Mouse (Mus musculus) neutrophil, adult 5-6 weeks (primary cell): Measurements from ENCODE around the gene Dph7. TPM values are rescaled to one million over a fixed set of nuclear protein-coding genes. Genes with fewer than 3 reads are reported as not detected.
A peak's percentile ranks its signal among the peaks of the same experiment; 100 is the strongest.

Experiments
- ATAC-seq: fragments of 151-379, 151-347 bp; 2 replicates; pipeline ENCODE4 v1.8.0; 2017; ENCODE audit warnings: mild to moderate bottlenecking, moderate TSS enrichment; ENCODE audit not compliant: insufficient number of reproducible peaks, poor library complexity, low FRiP score, severe bottlenecking; ENCODE audit errors: extremely low read depth
- total RNA-seq: library from RNA; stranded (forward); fragments of 200-1000 nt; gene quantifications from 2 replicates; pipeline ENCODE4 v1.2.3, GENCODE M21; 2017

The Dph7 gene
- 10.1 and 11.3 TPM in 2 replicates for total RNA-seq

DNA sequence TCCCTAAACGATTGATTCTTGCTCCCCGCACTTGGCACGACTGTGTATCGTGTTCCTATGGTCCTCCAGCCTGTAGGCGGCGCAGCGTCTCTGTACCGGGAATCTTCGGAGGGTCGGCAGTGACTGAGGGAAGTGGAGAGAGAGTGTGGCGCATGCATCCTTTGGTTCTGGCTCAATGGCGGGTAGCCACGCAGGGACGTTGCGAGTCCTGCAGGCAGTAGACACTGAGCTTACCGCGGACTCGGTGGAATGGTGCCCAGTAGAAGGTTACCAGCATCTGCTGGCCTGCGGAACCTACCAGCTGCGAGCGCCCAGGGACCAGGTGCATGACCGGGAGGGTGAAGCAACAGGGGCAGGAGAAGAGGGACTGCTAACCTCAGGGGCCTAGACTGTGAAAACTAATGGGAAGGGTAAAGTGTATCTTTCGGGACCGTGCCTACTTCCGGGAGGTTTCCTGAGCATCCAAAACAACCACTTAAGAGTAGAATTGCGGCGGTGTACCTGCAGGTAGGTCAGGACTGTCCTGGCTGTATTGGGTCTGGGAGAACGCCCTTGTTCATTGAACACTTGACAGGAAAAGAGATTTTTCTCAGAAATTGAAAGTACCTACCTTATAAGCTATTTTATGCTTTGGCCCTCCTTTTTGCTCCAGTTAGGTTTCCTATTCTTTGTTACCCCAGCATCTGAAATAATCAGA, at the start of gene Dph7:
Gene Dph7 (plus strand): TSS at position 97 of the 697 bp plus-strand sequence.
- ATAC-seq, result peak; percentile 96

DNA sequence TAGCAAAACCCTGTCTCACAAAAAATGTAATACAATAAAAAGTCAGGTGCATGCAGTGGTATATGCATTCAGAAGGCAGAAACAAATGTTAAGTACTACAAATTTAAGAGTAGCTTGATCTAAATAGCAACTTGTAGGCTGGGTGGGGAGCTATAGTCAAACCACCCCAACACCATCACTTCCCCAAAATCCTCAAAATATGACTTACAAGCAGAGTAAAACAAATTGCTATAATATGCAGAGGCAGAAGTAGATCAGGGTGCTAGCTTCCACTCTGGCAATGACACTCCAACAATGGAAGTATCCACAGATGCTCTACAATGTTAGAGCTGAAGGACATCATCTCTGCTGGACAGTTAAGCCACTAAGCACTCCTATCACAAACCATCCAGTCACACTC, 49.6 kb upstream of the Dph7 start:
- ATAC-seq, result no peak

DNA sequence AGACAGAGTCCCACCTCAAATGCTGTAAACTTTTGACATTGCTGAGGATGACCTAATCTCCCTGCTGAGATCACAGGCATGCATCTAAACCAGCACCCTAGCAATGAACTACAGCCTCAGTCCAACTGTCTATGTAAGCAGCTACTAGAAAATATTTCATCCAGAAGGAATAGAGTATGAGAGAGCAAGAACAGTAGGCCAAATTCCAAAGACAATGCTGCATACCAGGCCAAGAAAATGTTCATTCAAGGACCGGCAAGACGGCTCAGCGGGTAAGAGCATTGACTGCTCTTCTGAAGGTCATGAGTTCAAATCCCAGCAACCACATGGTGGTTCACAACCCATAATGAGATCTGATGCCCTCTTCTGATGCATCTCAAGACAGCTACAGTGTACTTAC, 47.4 kb upstream of the Dph7 start:
- no peak for ATAC-seq

DNA sequence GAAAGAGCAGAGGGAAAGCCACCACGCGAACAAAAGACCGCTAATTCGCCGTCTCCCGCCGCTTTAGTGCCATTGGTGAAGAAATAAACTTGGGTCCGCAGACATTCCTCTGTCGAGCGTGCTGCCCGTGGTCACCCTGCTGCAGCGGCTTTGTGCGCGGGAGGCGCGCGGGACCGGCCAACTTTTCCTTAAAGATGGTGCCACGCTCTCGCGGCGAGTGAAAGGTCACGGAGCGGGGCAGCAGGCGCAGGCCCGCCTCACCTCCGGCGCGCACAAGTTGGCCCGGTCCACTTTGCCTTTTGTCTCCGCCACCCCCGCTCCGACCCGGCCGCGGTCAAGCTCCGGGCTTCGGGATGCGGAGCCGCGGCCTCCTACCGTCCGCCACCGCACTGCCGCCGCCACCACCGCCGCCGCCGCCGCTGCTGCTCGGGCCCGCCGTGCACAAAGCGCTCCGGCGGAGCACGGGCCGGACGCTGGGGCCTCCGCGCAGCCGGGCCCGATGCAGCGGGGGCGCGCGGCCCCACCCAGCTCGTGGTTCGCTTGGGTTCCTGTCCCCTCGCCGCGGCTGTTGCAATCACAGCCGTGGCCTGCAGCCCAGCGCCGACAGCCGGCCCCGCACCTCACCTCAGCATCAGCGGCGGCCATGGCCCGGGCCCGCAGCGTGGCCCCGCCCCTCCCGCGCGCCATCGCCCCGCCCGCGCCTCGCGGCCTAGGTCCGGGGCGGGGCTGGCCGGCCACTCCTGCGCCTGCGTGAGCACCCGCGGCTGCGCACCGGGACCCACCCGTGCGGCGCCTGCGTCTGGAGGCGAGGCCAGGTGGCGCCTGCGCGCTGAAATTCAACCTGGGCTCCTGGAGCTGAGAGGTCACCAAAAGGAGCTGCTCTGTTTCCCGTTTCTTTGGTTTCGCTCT, 43.0 kb upstream of the Dph7 start, which contains the start of gene Ehmt1:
Gene Ehmt1 (minus strand): TSS at position 685 of the 909 bp plus-strand sequence.
- peak; percentile 91 for ATAC-seq

DNA sequence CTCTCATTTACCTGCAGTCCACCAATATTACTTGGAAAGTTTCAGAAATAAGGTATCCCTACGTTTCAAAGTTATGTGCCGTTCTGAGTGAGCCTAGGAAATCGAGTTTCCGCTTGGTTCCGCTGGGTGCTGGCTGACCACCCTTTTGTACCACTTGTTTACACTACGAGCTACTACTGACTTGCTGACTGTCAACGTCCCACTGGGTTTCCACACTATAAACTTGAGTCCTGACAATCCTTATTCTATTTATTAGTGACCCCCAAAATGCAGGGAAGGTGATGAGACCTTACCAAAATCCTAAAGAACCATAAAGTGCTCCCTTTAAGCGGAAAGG, 42.4 kb upstream of the Dph7 start:
- peak; percentile 14; the same call in 1 of the 2 replicates for ATAC-seq

DNA sequence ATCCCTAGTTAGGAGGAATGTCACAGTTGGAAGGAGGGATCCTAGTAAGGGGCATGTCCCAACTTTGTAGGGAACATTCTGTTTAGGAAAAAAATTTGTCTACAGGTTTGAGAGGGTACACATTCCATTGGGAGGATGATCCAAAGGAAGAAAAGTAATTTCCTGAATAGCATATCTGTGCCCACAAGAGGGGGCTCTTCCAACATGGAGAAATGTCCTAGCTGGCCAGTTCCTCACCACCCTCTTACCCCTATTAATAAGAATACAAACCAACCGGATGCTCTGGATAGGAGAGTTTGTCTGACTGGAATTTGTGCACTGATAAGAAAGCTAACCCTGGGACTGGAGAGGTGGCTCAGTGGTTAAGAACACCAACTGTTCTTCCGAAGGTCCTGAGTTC, 38.6 kb upstream of the Dph7 start:
- no peak for ATAC-seq

DNA sequence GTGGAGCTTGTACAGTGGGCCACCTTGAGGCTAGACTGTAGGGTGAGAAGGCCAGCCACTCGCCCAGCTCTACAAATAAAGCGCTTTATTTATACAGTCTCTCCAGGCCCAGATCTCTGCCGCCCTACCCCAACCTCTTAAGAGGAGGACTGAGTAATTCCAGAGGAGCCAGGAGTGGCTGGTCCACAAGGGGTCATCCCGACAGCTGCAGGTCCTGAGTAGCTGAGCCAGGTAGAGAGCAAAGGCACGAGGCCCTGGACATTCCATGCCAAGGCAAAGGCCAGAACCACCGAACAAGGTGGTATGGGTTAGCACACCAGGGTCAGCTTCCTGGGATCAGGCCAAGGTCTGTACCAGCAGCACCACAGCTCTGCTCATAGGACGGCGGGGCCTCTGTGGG, 36.9 kb upstream of the Dph7 start:
- ATAC-seq, result no peak

DNA sequence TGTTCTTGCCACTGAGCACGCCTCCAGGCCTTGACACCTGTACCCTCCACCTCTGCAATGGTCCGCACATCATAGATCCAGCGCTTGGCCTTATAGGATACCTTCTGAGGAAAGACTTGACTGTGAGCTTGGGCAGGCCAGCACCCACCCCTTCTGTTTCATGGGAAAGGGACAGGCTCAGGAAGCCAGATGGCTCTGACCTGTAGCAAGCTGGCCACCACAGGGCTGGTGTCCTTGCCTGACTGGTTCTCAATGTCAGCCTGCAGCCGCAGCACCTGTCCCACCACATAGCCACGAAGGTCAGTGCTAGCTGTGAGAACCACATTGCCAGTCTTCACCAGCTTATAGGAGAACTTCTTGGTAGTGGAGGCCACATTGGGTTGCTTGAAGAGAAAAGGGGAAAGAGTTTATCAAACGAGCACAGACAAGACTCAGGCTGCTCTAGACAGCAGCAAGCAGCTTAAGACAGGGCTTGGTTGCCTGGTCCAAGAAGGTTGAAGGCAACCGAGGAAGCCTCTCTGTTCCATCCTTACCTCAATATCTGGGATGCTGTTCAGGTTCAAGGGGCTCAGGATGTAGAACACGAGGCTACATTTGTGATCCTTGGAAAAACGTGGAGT, 35.7 kb upstream of the Dph7 start:
- no peak for ATAC-seq

DNA sequence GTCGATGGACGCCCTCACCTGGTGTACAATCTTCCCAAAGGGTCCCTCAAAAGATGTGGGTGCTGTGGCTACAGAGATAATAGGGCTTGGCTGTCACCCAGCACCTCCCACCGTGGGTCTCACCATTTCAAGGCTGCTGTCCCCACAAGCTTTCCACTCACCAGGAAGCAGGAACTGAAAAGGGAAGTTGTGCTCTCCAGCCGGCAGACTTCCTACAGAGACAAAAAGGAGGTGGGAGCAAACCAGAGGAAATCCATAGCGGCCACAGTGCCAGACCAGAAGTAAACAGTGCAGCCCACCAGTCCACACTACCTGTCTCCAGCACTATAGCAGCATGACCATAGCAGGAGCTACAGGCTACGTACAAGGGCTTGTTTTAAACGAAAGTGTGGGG, 35.2 kb upstream of the Dph7 start:
- no peak for ATAC-seq

DNA sequence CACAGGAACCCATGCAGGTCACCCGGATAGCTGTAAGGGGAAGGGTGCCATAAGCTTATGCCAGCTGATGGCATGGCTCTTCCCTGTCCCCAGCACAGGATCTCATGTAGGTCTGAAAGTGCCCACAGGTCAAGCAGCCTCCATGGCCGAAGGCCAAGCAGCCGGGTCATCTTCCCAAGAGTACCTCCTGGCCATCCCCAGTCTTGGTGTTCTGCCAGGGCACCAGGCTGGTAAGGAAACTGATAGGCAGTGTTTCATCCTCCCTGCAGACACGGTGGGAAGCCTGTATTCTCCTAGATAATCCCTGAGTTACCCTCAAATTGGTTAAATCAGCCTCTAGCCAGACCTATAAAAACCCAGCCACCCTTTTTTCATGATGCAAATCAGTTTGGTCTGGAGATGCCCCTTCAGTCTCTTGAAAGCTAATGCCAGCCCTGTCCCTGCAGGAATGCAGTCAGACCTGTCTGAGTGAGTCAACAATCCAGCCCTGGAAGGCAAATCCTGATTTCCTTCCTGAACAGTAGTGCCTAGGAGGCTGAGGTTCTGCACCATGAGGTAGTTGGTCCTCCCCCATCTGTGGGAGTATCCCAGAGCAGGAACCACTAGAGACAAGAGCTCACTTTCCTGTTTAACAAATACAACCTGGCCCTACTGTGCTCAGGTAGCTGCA, 34.3 kb upstream of the Dph7 start:
- ATAC-seq, result no peak

DNA sequence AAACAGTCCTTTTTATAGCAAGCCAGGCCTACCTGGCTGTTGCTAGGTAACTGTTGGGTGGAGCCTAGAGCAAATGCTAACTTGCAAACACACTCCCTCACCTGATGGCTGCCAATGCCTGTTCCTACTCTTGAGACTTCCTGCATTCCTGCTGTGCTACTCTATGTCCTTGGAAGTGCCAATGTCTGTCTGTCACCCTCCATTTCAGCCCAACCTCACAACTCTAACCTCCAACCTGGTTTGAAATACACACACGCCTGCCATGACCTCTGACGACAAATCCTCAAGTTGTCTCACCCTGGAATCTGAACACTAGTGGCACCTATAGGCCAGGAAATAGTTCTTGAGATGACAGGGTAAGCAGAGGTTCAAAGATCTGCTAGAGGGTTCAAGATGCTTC, 33.1 kb upstream of the Dph7 start:
- ATAC-seq, result no peak

DNA sequence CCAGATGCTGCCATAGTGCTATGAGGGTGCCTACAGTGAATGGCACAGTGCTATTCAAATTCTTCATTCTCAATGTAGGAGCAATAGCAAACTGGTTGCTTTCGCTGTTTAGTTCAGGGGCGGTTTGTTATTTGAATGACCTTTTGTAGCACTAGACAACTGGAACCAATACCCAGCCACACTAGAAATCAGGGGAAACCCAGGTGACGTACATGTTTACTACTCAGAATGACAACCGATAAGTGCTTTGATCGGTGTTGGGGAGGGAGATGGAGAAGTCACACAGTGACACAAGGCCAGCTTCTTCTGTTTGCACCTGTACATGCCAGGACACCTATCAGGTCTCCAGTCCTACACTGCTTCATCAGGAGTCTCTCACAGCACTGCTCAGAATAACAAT, 32.6 kb upstream of the Dph7 start:
- no peak for ATAC-seq

DNA sequence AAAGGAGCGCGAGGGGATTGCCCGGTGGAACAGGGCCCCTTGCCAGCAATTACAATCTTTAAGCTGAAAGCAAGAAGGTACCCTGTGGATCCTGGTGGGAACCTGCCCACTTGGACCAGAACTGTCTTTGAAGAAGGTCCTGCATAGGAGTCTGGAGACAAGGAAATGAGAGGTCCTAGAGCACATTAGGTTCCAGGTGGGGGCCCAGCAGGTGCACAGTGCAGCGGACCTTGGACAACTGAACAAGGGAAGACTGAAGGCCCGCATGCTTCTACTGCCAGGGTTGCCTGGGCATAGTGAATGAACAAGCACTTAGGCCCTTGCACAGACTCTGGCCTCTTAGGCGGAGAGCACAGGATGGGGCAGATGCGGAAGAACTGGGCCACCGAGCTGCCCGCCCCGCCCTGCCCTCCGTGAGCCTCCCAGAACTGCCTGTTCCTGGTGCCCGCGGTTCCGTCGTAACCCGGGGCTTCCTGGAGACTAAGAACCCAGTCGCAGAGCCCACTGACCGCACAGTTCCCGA, 27.7 kb upstream of the Dph7 start:
- ATAC-seq, result peak; percentile 29; the same call in 1 of the 2 replicates

DNA sequence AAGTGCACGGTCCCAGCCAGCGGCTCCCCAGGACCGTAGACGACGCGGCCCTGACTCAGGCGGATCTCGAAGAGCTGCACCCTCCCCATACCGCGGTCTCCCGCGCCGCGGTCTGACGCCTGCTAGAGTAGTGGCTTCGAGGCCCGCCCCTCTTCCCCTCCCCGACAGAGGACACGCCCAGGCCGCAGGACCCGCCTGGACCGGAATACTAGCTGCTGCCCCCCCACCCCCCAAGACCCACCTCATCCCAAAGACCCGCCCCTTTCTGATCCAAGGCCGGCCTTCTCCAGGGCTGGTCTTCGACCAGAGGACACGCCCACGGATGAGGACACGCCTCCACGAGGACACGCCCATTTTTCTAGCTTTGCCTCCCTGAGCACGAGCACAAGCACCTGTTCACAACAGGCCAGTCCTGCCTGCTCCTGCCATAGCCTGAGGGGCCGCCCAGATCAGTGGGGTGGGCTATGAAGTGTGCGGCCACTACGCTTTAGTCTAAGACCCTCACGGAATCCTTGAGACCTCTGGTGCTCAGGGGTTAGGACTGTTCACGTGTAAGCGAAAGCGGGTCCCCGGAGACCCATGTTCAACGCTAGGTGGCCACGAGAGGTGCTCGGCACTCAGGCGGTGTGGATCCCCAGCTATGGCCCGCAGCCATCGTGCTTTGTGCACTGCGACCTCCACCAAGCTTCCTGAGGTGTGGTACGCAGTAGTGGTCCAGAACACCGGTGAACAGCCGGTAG, 27.0 kb upstream of the Dph7 start, which contains the start of gene Arrdc1:
Gene Arrdc1 (minus strand): TSS at position 196 of the 740 bp plus-strand sequence.
- peak; percentile 87 for ATAC-seq

DNA sequence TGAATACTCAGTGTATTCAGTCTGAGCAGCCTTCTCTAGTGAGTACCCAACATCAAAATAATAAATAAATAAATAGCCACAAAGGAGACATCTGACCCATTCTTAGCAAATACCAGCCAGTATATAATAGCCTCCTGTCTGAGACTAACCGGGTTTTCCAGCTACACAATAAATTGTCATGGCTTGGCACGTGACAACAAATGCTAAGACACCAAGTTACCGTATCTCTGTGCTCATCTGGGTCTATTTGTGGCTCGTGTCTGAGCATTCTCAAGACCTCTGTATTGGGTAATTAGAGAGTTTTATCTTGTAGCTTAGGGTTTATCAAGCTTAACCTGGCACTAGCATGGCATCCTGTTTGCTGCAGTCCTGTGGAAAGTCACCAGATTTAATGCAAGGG, 20.1 kb upstream of the Dph7 start:
- no peak for ATAC-seq

DNA sequence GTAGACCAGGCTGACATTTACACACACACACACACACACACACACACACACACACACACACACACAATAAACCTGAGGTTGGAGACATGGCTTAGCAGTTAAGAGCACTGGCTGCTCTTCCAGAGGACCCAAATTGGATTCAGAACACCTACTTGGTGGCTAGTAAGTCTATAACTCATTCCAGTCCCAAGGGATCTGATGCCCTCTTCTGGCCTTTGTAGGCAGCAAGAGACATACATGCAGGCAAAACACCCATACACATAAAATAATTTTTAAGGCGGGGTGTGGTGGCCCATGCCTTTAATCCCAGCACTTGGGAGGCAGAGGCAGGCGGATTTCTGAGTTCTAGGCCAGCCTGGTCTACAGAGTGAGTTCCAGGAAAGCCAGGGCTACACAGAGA, 17.9 kb upstream of the Dph7 start:
- 0 out of 2 replicates have a peak, but pooled peaks have one; percentile 39 for ATAC-seq

DNA sequence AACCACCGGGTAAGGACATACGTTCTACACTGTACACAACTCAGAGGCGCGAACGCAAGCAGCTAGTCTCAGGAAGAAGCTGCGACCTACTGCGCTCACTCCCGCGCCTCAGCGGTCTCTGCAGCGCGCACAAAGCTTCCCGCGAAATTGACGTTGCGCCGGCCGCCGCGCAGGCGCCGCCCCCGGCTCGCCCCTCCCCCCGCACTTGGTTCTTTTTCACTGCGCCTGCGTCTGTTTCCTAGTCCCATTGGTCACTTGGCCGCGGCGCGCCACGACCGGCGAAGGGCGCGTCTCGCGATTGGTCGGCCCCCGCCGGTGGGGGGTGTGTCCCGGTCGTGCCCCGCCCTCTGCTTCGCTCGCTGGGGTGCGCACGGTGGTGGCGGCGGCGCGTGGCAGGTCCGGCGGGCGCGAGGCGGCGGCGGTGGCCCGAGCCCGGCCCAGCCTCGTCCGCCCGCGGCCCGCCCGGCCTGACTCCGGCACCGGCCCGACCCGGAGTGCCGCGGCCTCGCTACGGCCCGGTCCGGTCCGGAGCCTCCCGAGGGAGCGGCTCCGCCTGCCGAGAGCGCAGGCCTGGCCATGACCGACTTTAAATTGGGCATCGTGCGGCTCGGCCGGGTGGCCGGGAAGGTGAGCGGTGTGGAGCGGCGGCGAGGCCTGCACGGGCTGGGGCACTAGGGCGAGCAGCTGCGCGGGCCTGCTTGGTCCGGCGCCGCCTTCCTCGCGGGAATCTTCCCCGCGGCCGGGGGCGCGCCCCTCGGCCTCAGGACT, 12.6 kb upstream of the Dph7 start, which contains the start of gene Zmynd19:
Gene Zmynd19 (plus strand): TSS at position 372 of the 768 bp plus-strand sequence.
- peak; percentile 97 for ATAC-seq

DNA sequence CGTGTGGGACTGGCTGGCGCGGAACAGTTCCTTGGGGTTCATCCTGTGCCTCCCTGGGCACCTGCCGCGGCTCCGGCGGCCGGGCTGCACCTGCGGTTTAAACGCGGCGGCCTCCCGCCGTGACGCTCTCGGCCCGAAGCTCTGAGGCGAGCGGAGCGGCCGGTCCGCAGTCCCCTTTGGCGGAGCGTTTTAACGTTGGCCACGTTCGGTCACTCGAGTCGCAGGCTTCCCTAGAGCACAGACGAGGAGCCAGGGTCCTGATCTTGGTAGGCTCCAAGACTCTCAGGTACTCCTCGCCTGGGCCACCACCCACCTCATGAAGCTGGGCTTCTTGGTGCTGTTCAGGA, 12.0 kb upstream of the Dph7 start:
- no peak for ATAC-seq
